Mouse (Mus musculus) thymus, adult 18-20 months (tissue): ENCODE measurements around the gene Slc6a16.

Source experiments
- DNase-seq, 2 experiments: peaks; one replicate each; pipeline ENCODE4 v3.0.0; 2022; ENCODE audit warnings: mixed read lengths in 2 of 2

The Slc6a16 gene

DNA sequence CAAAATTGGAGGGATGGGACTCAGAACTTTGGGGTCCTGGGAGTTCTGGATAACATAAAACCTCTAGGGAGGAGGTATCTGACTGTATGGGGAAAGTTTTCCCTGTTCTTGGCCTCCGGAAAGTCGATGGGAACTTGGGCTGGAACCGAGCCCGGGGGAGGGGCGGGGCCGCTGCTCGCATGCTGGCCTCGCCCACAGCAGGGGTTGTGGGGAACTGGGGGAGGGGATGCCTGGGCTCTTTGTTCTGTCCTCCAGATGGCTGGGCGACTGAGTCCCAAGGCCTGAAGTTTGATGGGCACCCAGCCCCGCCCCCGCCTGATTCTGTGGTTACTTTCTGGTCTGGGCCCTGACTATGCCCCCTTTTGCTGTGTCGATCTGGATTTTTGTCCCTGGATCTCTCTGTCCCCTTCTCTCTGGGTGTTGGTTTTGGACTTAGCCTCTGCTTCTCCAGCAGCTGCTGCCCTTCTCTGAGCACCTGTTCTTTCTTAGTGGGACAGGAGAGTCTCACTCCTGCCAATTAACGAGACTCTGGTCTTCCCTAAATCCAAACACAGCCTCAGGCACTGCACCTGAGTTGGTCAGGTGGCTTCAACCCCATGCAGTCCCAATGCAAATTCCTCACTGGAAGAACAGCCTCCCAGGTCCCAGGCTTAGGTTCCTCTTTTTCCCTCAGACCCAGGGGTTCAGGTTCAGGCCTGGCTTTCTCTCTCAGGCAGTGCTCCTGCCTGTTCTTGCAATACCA lies 24.3 kb upstream of the Slc6a16 start:
- no peak for DNase-seq

DNA sequence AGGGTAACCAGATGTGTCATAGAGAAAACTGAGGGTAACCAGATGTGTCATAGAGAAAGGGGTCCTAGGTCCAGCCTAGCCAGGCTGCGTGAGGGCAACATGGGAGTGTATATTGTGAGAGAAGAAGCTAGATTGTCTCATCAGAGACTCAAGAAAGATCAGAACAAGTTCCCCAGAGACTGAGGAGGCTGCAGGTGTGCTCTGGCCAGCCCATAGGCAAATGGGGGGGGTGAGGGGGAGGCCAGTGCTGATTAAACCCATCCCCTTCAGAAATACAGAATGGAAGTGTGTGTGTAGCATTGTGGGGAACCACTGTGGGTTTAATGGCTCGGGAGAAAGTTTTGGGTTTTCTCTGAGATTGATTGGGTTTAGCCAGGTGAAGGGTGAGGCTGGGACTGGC lies 19.2 kb upstream of the Slc6a16 start:
- no peak for DNase-seq

- no peak for DNase-seq
Observed at GRCm38 (mm10) chr7:45224826-45225225, 16.1 kb upstream of the Slc6a16 start.

DNA sequence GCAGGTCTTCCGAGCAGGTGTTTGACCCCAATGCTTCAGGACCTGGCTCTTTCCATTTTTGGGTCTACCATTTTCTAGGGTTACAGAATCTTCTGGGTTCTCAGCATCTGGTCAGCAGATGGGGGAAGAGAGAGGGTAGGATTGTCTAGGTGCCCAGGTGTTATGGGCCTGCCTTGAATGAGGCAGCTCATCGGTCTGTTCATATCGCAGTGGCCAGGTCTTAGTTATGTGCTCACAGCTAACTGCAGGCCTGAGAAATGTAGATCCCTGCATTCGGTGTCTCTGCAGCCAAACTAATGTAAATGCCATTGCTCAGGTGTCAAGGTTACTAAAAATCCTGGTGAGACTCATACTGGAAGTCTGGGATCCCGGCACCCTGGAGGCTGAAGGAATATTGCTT lies 14.5 kb upstream of the Slc6a16 start:
- DNase-seq: no peak

GRCm38 (mm10) chr7:45228548-45228947 lies 12.3 kb upstream of the Slc6a16 start:
- DNase-seq: no peak

DNA sequence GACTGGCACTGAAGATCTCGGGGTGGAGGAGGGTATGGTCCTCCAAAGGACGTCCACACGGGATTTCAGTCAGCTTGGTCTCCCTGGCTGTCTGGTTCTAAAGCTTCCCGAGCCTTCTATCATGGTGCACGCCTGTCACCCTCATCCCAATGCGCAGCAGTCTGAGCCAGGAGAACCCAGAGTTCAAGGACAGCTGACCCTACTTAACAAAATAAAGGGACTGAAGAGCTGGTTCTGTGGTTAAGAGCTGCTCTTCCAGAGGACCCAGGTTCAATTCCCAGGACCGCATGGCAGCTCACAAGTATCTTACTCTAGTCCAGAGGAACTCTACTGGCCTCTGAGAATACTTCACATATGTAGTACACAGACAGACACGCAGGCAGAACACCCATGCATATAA lies 11.8 kb upstream of the Slc6a16 start:
- DNase-seq: no peak

- no peak for DNase-seq
Observed at GRCm38 (mm10) chr7:45229459-45230203, 11.3 kb upstream of the Slc6a16 start.

DNA sequence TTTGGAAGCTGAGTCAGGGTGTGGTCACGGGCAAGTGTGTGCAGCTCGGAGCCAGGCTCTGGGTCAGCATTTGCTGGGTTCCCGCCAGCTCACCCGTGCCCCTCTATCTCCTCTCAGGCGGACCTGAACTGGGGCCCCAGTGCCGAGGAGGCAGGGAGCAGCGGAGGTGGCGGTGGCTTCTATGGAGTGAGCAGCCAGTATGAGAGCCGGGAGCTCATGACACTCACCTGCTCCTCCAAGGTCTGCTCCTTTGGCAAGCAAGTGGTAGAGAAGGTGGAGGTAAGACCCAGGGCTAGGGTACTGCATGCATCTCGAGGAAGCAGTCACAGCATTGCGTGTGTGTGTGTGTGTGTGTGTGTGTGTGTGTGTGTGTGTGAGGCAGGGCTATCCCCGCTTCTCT lies 9.7 kb upstream of the Slc6a16 start:
- no peak for DNase-seq

- DNase-seq: no peak
Observed at GRCm38 (mm10) chr7:45231941-45232340, 8.9 kb upstream of the Slc6a16 start.

- DNase-seq: no peak
Observed at GRCm38 (mm10) chr7:45232716-45233465, 8.0 kb upstream of the Slc6a16 start.

DNA sequence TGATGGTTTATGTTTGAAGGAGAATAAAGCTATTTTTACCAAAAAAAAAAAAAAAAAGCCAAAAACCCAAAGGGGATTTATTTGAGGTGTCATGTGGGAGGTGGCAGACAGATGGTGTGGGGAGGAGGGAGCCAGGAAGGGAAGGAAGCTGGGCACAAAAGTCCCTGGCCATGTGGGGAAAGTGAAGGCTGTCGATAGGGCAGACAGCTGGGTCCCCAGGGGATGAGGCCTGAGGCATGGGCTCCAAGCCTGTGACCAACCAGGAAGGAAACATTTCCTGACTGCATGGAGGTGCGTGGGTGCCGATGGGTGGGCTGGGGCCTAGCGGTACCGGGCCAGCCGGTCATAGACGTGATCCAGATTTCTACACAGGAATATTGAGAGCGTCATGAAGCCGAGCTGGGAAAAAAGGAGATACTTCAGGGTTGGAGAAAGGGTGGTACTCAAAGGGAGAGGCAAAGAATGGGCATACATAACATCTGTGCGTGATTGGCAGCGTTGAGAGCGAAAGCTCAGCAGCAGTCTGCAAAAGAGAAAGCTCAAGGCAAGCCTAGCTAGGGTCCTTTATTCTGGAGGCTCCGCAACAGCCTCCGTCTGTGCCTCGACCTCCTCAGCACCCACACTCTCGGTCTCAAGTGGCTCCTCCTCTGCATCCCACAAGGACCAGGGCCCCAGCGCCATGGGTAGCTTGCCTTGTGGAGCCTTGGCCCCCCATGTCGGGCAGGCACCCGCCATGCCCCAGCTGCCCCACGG lies 7.1 kb upstream of the Slc6a16 start:
- DNase-seq: no peak

DNA sequence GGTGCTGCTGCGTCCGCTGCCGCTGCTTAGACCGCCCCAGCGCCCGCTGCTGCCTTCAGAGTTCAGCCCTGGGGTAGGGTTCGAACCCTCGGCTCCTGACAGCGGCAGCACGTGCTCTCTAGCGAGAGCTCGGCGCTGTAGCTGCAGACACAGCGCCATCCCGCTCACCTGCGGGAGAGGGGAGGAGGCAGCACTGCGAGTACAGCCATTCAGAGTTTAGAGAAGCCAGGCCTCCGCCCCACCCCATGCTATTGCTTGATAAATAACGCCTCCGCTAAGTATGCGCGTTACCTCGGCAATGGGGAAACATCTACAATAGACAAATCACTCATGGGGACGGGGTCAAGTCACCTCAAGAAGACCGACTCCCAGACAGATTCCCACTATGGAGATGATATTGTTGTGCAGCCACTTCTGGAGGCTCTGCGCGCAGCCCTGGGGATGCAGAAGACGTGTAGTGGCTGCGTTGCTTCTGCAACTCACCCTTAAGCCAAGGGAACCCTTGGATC lies 6.5 kb upstream of the Slc6a16 start:
- DNase-seq: no peak

- no peak for DNase-seq
Observed at GRCm38 (mm10) chr7:45234922-45235571, 5.8 kb upstream of the Slc6a16 start.

- DNase-seq: no peak
Observed at GRCm38 (mm10) chr7:45235656-45236180, 5.2 kb upstream of the Slc6a16 start.

DNA sequence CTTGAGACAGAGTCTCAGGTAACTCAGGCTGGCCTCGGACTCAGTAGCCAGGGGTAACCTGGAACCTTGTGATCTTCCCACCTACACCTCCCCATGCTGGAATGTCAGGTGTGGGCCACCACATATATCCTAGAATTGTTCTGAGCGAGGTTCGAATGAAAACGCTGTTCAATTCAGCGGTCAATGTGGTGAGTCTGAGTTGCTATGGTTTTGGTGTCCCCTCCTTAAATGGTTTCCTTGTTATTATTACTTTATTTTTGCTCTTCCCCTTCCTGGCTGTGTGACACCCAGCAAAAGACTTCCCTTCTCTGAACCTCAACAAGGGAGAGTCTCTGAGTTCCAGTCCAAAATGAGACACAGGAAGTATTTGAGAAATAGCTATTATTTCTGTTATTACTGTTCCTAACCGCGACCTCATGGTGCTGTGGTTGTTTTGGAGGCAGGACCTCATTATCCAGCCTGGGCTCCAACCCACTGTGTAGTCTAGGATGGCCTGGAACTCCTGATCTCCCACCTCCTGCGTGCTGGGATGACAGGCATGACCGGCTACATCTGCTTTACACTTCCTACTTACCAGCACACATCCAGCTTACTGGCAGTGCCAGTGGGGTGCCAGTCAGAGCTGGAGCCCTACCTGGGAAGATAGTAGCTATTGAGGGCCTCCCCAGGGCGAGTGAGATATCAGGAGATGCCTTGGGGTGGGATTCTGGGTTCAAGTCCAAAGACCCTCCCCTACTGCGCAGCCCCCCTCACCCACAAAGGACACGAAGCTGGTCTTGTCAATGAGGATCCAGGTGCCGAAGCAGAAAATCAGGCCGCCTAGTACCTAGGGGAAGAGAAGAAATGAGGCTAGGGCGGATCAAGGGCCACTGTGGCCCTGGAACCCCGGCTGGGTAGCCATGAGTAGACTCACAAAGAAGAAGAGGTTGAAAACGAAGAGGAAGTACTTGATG lies 2.9 kb upstream of the Slc6a16 start:
- no peak for DNase-seq

DNA sequence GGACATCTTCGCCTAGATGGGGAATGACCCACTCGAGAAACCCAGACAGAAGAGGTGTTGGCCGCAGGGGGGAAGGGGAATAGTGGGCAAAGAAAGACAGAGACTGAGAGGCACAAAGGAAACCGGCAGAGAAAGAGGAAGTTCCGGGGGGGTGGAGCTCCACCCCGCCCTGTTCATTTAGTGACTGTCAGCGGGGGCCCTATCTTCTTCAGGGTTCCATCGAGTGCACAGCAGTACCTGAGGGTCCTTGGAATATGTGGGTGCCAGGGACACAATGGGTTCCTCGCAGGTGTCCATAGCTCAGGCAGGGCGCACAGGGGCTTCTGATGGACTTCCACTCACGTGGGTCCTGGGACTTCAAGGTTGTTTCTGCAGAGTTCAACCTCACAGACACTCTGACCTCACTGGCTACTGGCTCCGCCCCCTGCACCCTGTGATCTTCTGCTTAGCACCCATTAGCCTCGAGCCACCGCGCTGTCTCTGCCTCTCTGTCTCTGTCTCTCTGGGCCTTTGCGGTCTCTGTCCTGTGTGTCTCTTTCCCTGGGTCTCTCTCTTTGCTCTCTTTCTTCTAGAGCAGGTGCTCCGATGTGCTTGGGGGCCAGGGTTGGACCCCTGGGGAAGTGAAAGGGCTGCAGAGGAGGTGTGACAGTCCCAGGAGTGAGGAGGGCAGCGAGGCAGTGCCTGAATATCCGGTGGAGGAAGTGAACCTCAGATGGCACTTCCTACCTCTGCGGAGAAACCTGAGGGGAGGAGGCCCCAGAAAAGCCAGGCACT lies 2.0 kb upstream of the Slc6a16 start, which contains the start of gene Cd37:
Cd37 (minus strand) TSS at position 393 of the 774 bp plus-strand sequence.
- peak; percentile 64 to 74 for DNase-seq

- no peak for DNase-seq
Observed at GRCm38 (mm10) chr7:45240109-45240508, 776 bp upstream of the Slc6a16 start.

- DNase-seq: no peak
Observed at GRCm38 (mm10) chr7:45241389-45241749, 484 bp downstream of the Slc6a16 start.

- no peak for DNase-seq
Observed at GRCm38 (mm10) chr7:45247666-45248065, 6.8 kb downstream of the Slc6a16 start.

- no peak for DNase-seq
Observed at GRCm38 (mm10) chr7:45253806-45254205, 12.9 kb downstream of the Slc6a16 start.
